Mouse (Mus musculus): Measurements from ENCODE around the gene Gm10024.
"Not testable (repeated sequence)": the region's sequence is repeated elsewhere in the genome, so short reads cannot be mapped to it uniquely, and the experiment has no call there.

GRCm38 (mm10) chr10:77751254-77751653, 40.0 kb downstream of the Gm10024 start, which contains the start of gene Gm9736:
- TF ChIP-seq GATA1 (IDR thresholded peaks at IDR 0.05; ENCODE audit: borderline replicate concordance, low read length); FLI1 (IDR thresholded peaks at IDR 0.05; ENCODE audit: low read length): not testable (repeated sequence)
